In the genomic region with DNA sequence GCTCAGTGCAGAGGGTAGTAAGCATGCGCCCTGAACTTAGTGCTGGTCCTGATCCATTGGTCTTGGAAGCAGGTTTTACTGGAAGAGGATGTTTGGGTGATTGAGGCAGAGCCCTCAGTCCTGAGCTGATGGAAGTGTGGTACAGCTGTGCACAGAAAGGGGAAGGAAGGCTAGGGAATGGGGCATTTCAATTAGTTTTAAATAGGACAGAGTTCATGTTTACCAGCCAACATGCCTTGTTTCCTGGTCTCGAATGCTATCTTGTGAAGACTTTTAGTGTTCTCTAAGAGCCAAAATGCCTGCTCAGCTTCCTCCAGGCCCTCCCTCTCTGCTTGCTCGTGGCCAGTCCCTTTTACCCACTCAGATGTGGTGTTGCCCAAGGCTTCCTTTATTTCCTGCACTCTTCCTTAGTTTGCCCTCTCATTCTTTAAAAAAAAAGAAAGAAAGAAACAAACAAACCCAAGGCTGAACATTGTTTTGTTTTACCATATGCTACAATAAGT, we compare ENCODE assay signal across 28 mouse cellular contexts. TPM values are rescaled to one million over a fixed set of nuclear protein-coding genes. Genes with fewer than 3 reads are reported as not detected.
DNase-seq lines count a peak whose midpoint lies in the region; ATAC-seq and TF ChIP-seq lines count a peak whose summit lies in the region.
"Had no signal": no experiment of that assay in that cellular context is flagged by ENCODE, and none has a peak within 500 bp of the region (broad histone marks: within the 10 kb centered on the region; RNA-seq: fewer than 3 reads in every experiment).

No protein-coding gene starts in this region.

- H3K9me3 ChIP-seq in heart, embryonic 11.5 days (replicated peaks; ENCODE audit: control insufficient read depth, low read length) = no peaks in the 10 kb centered on the region
- no peaks in the 10 kb centered on the region for H3K9me3 ChIP-seq in stomach, postnatal 0 days (ENCODE audit: control insufficient read depth, low read length)
- H3K9me3 ChIP-seq in embryonic facial prominence, embryonic 10.5 days = no peaks in the 10 kb centered on the region
- H3K9me3 ChIP-seq: embryonic facial prominence, embryonic 13.5 days; forebrain, embryonic 12.5 days; forebrain, embryonic 15.5 days; G1E; heart, embryonic 13.5 days had no signal

- no peak overlapping the region for H3K27ac ChIP-seq in heart, embryonic 11.5 days (ENCODE audit: low read depth, low read length)
- peak overlapping the region; percentile 59 for H3K27ac ChIP-seq in brown adipose tissue, adult 24 weeks (replicated peaks; ENCODE audit: low read depth, low read length)
- no peak overlapping the region for H3K27ac ChIP-seq in stomach, postnatal 0 days (replicated peaks)
- H3K27ac ChIP-seq in embryonic facial prominence, embryonic 10.5 days (replicated peaks) = no peak overlapping the region
- H3K27ac ChIP-seq: embryonic facial prominence, embryonic 13.5 days; forebrain, embryonic 12.5 days; forebrain, embryonic 15.5 days; heart, adult 2 months; heart, embryonic 13.5 days; hindbrain, embryonic 14.5 days; hindbrain, postnatal 0 days had no signal

- H3K9ac ChIP-seq in heart, embryonic 11.5 days (ENCODE audit: low read depth, low read length) = no peak overlapping the region
- no peak overlapping the region for H3K9ac ChIP-seq in stomach, postnatal 0 days (ENCODE audit: low read length)
- H3K9ac ChIP-seq: embryonic facial prominence, embryonic 13.5 days; forebrain, embryonic 12.5 days; forebrain, embryonic 15.5 days; heart, embryonic 13.5 days; hindbrain, embryonic 14.5 days had no signal

- no peak for TF ChIP-seq CTCF in stomach, postnatal 0 days (IDR thresholded peaks at IDR 0.05; ENCODE audit: low read depth)

- no peak overlapping the region for H3K4me2 ChIP-seq in heart, embryonic 11.5 days
- H3K4me2 ChIP-seq in stomach, postnatal 0 days (replicated peaks; ENCODE audit: low read depth) = no peak overlapping the region
- H3K4me2 ChIP-seq: embryonic facial prominence, embryonic 13.5 days; forebrain, embryonic 12.5 days; forebrain, embryonic 15.5 days; heart, embryonic 13.5 days; hindbrain, embryonic 14.5 days had no signal

- no peak overlapping the region for H3K4me3 ChIP-seq in heart, embryonic 11.5 days (ENCODE audit: low read depth, low read length)
- H3K4me3 ChIP-seq in brown adipose tissue, adult 24 weeks (ENCODE audit: insufficient read depth, low read depth, low read length) = no peak overlapping the region
- no peak overlapping the region for H3K4me3 ChIP-seq in stomach, postnatal 0 days (ENCODE audit: low read depth, low read length)
- no peak overlapping the region for H3K4me3 ChIP-seq in embryonic facial prominence, embryonic 10.5 days
- H3K4me3 ChIP-seq: embryonic facial prominence, embryonic 13.5 days; erythroblast, embryonic 14.5 days; forebrain, embryonic 12.5 days; forebrain, embryonic 15.5 days; heart, adult 2 months; heart, embryonic 13.5 days had no signal

- DNase-seq in heart, adult 11 months = peak; percentile 91
- peak; percentile 28 for DNase-seq in 416B (ENCODE audit: low read depth)
- DNase-seq in stomach, postnatal 0 days (ENCODE audit: low spot score) = no peak
- DNase-seq in embryonic facial prominence, embryonic 10.5 days (ENCODE audit: low spot score) = no peak
- no peak for DNase-seq in cerebellum, postnatal 36 days
- DNase-seq: adrenal gland, adult 2 months; adrenal gland, postnatal 14 days; B cell, adult 2 months; cerebellum, adult 18-20 months; cerebellum, adult 9-10 months; cerebellum, postnatal 14 days; gastrocnemius, postnatal 25 days; heart, adult 2 months; heart, postnatal 14 days; heart, postnatal 4 days had no signal

- no peak for TF ChIP-seq EP300 in stomach, postnatal 0 days (optimal IDR thresholded peaks at IDR 0.05)

- H3K4me1 ChIP-seq in heart, embryonic 11.5 days (ENCODE audit: control insufficient read depth, insufficient read depth, low read length) = no peaks in the 10 kb centered on the region
- H3K4me1 ChIP-seq in brown adipose tissue, adult 24 weeks (ENCODE audit: control insufficient read depth, insufficient read depth, insufficient read length, low read length) = peaks cover 2% of the 10 kb centered on the region; the same call in 1 of the 2 replicates
- H3K4me1 ChIP-seq in stomach, postnatal 0 days (replicated peaks; ENCODE audit: control insufficient read depth, insufficient read depth) = no peaks in the 10 kb centered on the region
- peaks cover 7% of the 10 kb centered on the region; the same call in 1 of the 2 replicates for H3K4me1 ChIP-seq in embryonic facial prominence, embryonic 10.5 days
- H3K4me1 ChIP-seq: embryonic facial prominence, embryonic 13.5 days had no signal

- no peaks in the 10 kb centered on the region for H3K27me3 ChIP-seq in heart, embryonic 11.5 days (ENCODE audit: control insufficient read depth, insufficient read depth, low read length)
- no peaks in the 10 kb centered on the region for H3K27me3 ChIP-seq in stomach, postnatal 0 days (ENCODE audit: control insufficient read depth, insufficient read depth, low read length)
- H3K27me3 ChIP-seq in embryonic facial prominence, embryonic 10.5 days (replicated peaks; ENCODE audit: low read depth, poor library complexity, severe bottlenecking) = no peaks in the 10 kb centered on the region
- H3K27me3 ChIP-seq: CH12.LX; embryonic facial prominence, embryonic 13.5 days; forebrain, embryonic 12.5 days; forebrain, embryonic 15.5 days; heart, embryonic 13.5 days; Patski had no signal

- no peak for ATAC-seq in heart, embryonic 11.5 days (replicated peaks; ENCODE audit: insufficient number of reproducible peaks, low FRiP score, low TSS enrichment)
- peak; percentile 51 for ATAC-seq in stomach, postnatal 0 days (ENCODE audit: low FRiP score, low TSS enrichment)
- ATAC-seq: forebrain, embryonic 15.5 days; hindbrain, postnatal 0 days; inflammation-experienced regulatory T-cells, adult 6 months; Patski had no signal

- 78% methylated on average over 3 of the region's 3 CpGs for WGBS in heart, embryonic 11.5 days (ENCODE audit: insufficient replicate concordance)
- WGBS in stomach, postnatal 0 days = 65% methylated on average over 3 of the region's 3 CpGs
- WGBS in embryonic facial prominence, embryonic 10.5 days = 84% methylated on average over 3 of the region's 3 CpGs

- no peaks in the 10 kb centered on the region for H3K36me3 ChIP-seq in heart, embryonic 11.5 days (ENCODE audit: control insufficient read depth, insufficient read depth, low read length)
- H3K36me3 ChIP-seq in stomach, postnatal 0 days (ENCODE audit: control insufficient read depth, insufficient read depth, low read length) = no peaks in the 10 kb centered on the region
- peaks cover 10% of the 10 kb centered on the region; the same call in 1 of the 2 replicates for H3K36me3 ChIP-seq in embryonic facial prominence, embryonic 10.5 days (replicated peaks)
- H3K36me3 ChIP-seq: forebrain, embryonic 15.5 days had no signal

RNA-seq across cellular contexts. Expression of gene Usp49, which starts 28.3 kb away (rescaled TPM):
- polyA plus RNA-seq in heart, embryonic 11.5 days (2014; fragmentation: Nextera tagmentation; extraction: Ambion mirVana) = 2.7 and 3.7 TPM in 2 replicates
- polyA plus RNA-seq in brown adipose tissue, adult 24 weeks (2012; ENCODE audit: insufficient read depth, insufficient read length, missing spikeins) = 2.1 and 3.3 TPM in 2 replicates
- polyA plus RNA-seq in stomach, postnatal 0 days (2015; fragmentation: Nextera tagmentation; extraction: Ambion mirVana) = 1.9 and 2.1 TPM in 2 replicates
- 4.1 and 5.4 TPM in 2 replicates for polyA plus RNA-seq in embryonic facial prominence, embryonic 10.5 days (2016; fragmentation: Nextera tagmentation; extraction: Ambion mirVana)

RNA-seq across cellular contexts. Expression of gene Tomm6, which starts 29.4 kb away (rescaled TPM):
- polyA plus RNA-seq in heart, embryonic 11.5 days (2014; fragmentation: Nextera tagmentation; extraction: Ambion mirVana) = 322 and 360 TPM in 2 replicates
- polyA plus RNA-seq in brown adipose tissue, adult 24 weeks (2012; ENCODE audit: insufficient read depth, insufficient read length, missing spikeins) = 306 and 307 TPM in 2 replicates
- 353 and 386 TPM in 2 replicates for polyA plus RNA-seq in stomach, postnatal 0 days (2015; fragmentation: Nextera tagmentation; extraction: Ambion mirVana)
- polyA plus RNA-seq in embryonic facial prominence, embryonic 10.5 days (2016; fragmentation: Nextera tagmentation; extraction: Ambion mirVana) = 378 and 379 TPM in 2 replicates

RNA-seq across cellular contexts. Expression of gene Frs3, which starts 30.0 kb away (rescaled TPM):
- polyA plus RNA-seq in heart, embryonic 11.5 days (2014; fragmentation: Nextera tagmentation; extraction: Ambion mirVana) = 2.2 and 2.7 TPM in 2 replicates
- 1.3 and 3.4 TPM in 2 replicates for polyA plus RNA-seq in brown adipose tissue, adult 24 weeks (2012; ENCODE audit: insufficient read depth, insufficient read length, missing spikeins)
- polyA plus RNA-seq in stomach, postnatal 0 days (2015; fragmentation: Nextera tagmentation; extraction: Ambion mirVana) = 2.3 and 2.7 TPM in 2 replicates
- polyA plus RNA-seq in embryonic facial prominence, embryonic 10.5 days (2016; fragmentation: Nextera tagmentation; extraction: Ambion mirVana) = 7.3 and 8.3 TPM in 2 replicates
- polyA plus RNA-seq: inflammation-experienced regulatory T-cells, adult 6 months had no signal

RNA-seq across cellular contexts. Expression of gene Gm21981, which starts 35.5 kb away (rescaled TPM):
- polyA plus RNA-seq in heart, embryonic 11.5 days (2014; fragmentation: Nextera tagmentation; extraction: Ambion mirVana) = 0.94 and 1.3 TPM in 2 replicates
- polyA plus RNA-seq in brown adipose tissue, adult 24 weeks (2012; ENCODE audit: insufficient read depth, insufficient read length, missing spikeins) = 1.3 TPM in 1 of 2 replicates, not detected in the other
- polyA plus RNA-seq in stomach, postnatal 0 days (2015; fragmentation: Nextera tagmentation; extraction: Ambion mirVana) = 0.16 TPM in 1 of 2 replicates, not detected in the other
- polyA plus RNA-seq in embryonic facial prominence, embryonic 10.5 days (2016; fragmentation: Nextera tagmentation; extraction: Ambion mirVana) = 0.21 and 0.24 TPM in 2 replicates
- polyA plus RNA-seq: erythroblast, embryonic 14.5 days; inflammation-experienced regulatory T-cells, adult 6 months had no signal

RNA-seq across cellular contexts. Expression of gene Prickle4, which starts 35.7 kb away (rescaled TPM):
- 0.39 TPM in 1 of 2 replicates, not detected in the other for polyA plus RNA-seq in heart, embryonic 11.5 days (2014; fragmentation: Nextera tagmentation; extraction: Ambion mirVana)
- 3.5 and 3.6 TPM in 2 replicates for polyA plus RNA-seq in brown adipose tissue, adult 24 weeks (2012; ENCODE audit: insufficient read depth, insufficient read length, missing spikeins)
- polyA plus RNA-seq in stomach, postnatal 0 days (2015; fragmentation: Nextera tagmentation; extraction: Ambion mirVana) = 0.19 and 0.51 TPM in 2 replicates
- 0.35 TPM in 1 of 2 replicates, not detected in the other for polyA plus RNA-seq in embryonic facial prominence, embryonic 10.5 days (2016; fragmentation: Nextera tagmentation; extraction: Ambion mirVana)
- polyA plus RNA-seq: inflammation-experienced regulatory T-cells, adult 6 months had no signal

Comparison
In these comparisons a context has a peak if more than half of its experiments do, and no peak if none do; other contexts are left out.
1. DNase-seq: peak in heart, adult 11 months (single experiment) and 416B (single experiment); none in stomach, postnatal 0 days (single experiment), embryonic facial prominence, embryonic 10.5 days (single experiment) and cerebellum, postnatal 36 days (0 of 2).